Mouse (Mus musculus) R1 (cell line): Measurements from ENCODE around the gene Olfr1087.
"Not testable (repeated sequence)": the region's sequence is repeated elsewhere in the genome, so short reads cannot be mapped to it uniquely, and the experiment has no call there.

Experiments
- DNase-seq: peaks from one replicate; pipeline ENCODE4 v3.0.0-alpha.2; 2018; ENCODE audit warnings: low read depth, low spot score

The Olfr1087 gene

GRCm38 (mm10) chr2:86698295-86698694 is at the start of gene Olfr1087:
Gene Olfr1087 (minus strand): TSS chr2:86698395.
- no peak for DNase-seq

GRCm38 (mm10) chr2:86733601-86734000 is 35.4 kb upstream of the Olfr1087 start, which contains the start of gene Olfr1089:
Gene Olfr1089 (minus strand): TSS chr2:86733701.
- no peak for DNase-seq

- DNase-seq, result no peak
Measured at GRCm38 (mm10) chr2:86679992-86680391, 18.2 kb downstream of the Olfr1087 start, which contains the start of gene Olfr1086. Gene Olfr1086 (minus strand): TSS chr2:86680092.

DNA sequence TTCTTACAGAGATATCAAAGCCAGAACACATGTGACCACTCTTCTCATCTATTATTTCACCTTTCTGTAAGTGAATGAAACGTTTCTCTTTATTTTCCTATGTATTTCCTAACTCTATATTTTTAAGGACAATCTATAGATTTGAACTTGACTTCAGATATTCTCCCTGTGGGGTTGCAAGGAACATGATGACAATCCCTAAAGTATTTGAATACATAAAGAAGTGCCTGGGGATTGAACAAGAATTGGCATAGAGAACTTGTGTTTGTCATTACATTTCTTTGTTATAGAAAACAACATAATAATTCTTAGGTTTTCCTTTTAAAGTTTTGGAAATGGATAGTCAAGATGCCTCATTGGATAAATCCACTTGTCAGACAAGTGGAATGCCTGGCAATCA is 36.3 kb downstream of the Olfr1087 start, which contains the start of gene Olfr1085:
Gene Olfr1085 (minus strand): TSS at position 101 of the 400 bp plus-strand sequence.
- no peak for DNase-seq

GRCm38 (mm10) chr2:86639625-86640024 is 58.6 kb downstream of the Olfr1087 start, which contains the start of gene Olfr1084:
Gene Olfr1084 (minus strand): TSS chr2:86639725.
- not testable (repeated sequence) for DNase-seq
